Mouse (Mus musculus): Measurements from ENCODE around the gene Irak3.

The Irak3 gene

DNA sequence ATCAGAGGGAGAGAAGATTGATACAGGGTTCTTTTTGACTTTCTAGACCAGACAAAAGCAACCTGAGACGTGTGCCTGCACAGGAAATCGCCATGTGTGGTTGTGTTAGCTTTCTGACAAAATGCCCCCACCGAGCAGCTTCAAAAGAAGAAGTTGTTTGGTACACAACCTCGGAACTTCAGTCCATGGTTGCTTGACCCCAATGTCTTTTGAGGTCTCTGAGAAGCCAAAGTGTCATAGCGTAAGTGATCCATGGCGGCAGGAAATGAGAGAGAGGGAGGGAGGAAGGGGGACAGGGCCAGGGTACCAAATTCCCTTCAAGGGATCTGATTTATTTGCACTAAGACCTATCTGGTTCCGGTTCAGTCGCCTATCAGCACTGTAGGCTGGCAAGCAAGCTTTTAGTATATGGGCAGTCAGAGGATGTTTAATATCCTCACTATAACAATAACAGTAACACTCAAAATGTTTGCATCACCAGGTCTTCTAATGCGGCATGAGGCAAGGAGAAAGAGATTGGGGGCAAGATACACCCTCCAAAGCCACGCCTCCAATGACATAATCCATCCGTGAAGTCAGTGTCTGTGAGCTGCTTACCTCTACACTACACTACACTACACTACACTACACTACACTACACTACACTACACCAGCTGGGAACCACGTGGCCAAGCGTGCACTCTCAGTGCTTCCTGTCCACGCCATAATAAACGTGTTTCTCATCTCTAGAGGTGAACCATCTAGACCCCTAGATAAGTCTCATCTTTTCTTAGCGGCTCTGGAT lies 729 bp upstream of the Irak3 start:
- DNase-seq, result no peak

DNA sequence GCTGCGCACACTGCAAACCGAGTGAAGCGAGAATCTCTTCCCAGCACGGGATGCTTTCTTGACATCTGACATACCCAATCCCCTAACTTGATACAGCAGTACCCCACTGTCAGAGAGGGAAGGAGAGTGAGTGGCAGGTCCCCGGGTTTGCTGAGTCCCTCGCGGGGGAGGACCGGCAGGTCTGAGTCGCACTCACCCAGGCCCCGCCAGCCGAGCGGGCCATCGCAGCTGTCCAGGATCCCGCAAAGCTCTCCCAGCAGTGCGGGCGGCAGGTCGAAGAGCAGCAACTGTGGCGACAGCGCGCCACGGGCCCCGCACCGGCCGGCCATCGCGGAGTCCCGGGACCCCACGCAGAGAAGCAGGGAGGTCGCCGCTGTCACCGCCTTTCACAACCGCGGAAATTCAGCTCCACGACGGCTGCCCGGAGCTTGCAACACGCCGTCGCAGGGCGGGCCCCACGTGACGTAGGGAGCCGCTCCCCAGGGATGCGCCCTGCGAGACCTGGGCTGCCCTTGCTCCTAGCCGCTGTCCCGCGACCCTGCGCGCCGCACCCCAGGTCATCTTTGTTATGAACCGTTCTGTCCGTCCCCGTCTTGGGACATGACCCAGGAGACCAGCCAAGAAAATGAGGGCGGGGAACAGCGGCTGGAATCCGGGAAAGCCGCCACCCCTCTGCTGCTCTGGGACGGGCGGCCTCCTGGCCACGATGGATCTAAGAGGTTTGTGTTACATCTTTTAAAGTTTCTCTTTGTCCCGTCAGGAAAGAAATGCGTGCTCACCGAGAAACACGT lies 604 bp downstream of the Irak3 start, which contains the start of gene Tmbim4:
Gene Tmbim4, plus strand, starts transcription at position 460 of the 791 bp plus-strand sequence.
- peak; percentile 64 to 66 for DNase-seq

DNA sequence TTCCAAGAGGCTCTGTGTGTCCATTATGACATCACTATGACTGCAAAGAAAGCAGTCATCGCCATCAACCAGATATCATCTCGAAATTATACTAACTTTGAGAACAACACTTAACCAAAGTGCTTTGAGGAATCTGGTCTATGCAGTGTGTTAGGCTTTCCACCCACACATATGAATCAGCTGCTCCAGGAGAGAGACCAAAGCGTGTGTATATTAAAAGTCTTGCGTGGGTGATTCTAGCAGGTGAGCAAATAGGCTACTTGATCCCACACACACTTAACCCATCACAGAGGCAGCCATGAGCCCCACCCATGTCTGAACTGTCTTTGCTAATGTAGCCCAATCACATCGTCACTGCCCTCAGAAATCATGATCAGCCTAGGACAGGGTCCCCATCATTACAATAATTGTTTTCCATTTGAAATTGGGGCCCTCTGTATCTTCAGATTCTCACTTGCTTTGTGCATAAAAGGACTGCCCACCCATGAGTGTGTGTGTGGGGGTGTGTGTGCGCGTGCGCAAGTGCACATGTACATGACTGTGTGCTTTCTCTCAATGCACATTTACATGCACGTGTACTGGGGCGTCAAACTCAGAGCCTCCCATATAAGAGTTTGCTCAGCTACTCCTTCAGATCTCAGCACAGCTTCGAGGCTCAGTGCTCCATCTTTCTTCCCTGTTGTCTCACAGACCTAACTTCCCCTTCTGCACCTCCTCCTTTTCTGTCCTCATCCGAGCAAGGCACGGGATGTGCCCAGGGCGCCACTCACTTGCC lies 4.7 kb downstream of the Irak3 start:
- no peak for DNase-seq

DNA sequence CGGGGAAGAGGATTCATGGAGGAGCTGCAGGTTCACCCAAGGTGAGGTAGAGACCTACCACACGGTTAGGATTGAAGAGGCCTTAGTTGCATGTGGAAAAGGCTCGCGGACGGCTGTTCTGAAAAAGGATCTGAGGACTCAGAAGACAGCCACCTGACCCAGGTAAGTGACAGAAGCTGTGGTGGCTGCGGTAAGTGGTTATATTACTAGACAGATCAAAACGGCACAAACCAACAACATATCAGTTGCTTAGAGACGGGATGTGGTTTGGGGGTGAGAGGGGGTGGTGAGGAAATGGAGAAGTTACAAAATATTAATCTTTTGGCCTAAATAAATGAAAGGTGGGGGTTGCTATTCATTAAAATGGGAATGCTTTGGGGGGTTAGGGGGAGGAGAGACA lies 8.7 kb downstream of the Irak3 start:
- no peak for DNase-seq

DNA sequence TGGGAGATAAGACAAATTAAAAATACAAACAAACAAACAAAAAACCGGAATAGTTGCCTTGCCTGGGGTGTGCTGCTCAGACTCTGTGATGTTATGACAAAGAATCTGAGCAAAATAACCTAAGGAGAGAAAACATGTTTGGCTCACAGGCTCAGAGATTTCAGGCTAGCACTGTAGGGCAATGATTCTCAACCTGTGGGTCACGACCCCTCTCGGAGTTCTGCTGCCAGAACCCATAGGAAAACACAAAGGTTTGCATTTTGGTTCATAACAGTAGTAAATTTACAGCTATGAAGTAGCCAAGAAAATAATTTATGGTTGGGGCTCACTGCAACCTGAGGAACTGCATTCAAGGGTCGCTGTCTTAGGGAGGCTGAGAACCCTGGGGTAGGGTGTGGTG lies 9.7 kb downstream of the Irak3 start:
- DNase-seq, result no peak

DNA sequence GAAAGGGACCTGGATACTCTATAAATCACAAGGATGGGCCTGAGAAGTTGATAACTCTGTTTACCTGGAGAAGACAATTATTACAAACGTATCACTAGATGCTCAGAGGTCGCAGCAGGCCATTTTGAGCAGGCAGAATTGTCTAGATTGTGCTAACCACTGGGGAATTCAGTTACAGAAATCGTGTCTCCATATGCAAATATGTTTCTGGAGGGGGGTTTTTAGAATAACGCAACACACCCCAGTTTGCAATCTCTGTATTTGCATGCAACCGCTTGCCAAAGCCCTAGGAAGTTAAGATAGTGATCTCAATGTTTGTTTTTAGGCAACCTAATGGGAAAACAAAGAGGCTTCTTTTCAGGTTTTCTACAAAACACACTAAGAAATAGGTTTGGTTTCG lies 10.8 kb downstream of the Irak3 start:
- no peak for DNase-seq

DNA sequence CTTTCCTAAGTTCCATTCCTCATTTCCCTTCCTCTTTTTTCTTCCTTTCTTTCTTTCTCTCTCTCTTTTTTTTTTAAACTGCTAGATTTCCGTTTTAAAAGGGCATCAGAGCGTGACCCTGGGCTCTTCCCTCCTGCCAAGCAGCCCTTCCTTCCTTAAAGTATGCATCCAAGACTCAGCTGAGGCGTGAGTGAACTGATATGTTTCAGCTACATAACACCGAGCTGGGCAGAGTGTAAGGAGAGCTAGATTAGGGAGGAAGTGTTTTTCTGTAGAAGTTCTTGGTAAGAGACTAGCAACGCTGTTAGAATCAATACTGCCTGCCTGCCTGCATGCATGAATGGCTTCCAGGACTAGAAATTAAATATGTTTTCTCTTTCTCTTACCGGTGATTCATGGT lies 12.1 kb downstream of the Irak3 start:
- no peak for DNase-seq

DNA sequence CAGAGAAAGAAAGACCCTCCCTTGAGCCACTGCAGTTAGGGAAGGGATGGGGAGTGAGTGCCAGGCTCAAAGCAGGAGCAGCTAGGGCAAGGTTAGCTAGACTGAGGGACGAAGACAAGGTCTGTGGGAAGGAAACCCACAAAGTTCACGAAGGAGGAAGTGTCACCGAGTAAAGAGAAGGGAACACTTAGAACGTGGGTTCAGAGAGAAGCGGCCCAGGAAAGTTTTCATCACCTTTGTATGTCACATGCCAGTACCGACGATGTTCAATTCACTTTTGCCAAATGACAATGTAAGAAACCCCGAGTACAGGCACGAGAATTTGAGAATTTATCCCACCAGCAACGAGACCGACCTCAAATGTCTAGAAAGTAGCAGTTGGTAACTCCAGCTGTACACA lies 12.7 kb downstream of the Irak3 start:
- DNase-seq, result no peak

DNA sequence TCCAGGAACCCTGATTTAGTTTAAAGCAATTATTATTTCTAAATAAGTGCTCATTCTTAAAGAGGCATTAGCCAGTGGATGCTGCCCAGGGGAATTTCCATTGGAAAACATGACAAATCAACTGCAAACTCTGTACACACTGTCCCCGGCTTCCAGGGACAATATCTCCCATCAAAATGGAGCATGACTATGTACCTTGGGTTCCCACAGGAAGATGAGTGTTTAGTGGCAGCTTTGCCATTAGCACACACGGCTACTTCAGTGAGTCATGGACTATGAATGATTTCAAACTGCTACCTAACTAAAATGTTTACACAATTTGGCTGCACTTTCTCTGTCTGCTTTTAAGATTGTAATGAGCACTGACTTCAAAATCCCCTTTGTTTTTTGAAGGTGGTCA lies 13.4 kb downstream of the Irak3 start:
- no peak for DNase-seq

DNA sequence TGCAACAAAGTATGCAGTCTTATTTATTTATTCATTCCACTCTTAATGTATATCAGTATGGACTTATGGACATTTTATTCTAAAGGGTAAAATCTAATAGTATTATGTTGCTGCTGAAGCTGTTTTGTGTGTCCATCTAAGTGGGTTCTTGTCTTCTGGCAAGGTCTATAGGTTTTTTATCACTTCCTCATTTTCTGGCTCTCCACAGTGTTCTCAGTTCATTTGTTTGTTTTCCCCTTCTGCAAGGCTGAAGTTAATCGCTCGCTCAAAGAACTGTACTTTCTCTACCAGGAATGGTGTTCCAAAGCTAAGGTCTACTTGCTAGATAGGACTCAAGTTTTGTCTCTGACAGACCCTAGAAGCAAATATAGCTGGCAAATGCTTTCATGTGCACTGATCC lies 18.6 kb downstream of the Irak3 start:
- no peak for DNase-seq

DNA sequence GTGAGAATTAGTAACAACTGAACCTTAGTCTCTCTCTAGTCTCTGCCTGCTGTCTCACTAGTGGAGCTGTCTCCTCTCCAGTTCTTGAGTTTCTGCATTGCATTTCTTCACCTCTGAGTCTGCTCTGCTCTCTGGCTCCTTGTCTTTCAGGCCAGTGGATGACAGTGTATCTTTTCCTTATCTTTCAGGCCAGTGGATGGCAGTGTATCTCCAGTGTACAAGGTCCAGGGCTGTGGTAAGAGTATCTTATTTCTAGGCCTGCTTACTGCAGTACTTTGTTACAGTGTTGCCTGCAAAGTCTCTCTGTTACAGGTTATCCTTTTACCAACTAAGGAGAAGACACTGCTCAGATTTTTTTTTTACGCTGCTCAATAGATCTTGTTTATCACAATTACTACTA lies 19.0 kb downstream of the Irak3 start:
- DNase-seq, result peak; percentile 40 to 43

DNA sequence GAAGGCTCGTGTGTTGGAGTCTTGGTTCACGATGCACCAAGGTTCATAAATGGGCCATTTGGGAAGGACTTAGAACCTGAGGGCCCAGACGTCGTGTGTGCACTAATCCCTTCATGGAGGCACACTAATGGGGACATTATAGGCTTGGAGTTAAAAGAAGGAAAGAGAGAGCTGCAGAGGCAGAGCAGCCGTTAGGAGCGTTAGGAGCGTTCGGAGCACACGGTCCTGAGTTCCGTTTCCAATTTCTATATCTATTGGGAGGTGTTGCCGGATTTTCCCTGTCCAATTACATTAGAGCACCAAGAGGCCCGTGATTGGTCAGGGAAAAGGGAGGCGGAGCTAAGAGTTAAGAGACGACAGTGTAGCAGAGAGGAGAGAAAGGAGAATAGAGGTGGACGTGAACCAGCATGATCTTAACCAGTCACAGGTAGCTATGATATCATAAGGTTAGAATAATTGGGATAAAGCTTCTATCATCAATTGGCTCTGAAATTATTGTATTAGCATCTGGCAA lies 27.7 kb downstream of the Irak3 start:
- no peak for DNase-seq

DNA sequence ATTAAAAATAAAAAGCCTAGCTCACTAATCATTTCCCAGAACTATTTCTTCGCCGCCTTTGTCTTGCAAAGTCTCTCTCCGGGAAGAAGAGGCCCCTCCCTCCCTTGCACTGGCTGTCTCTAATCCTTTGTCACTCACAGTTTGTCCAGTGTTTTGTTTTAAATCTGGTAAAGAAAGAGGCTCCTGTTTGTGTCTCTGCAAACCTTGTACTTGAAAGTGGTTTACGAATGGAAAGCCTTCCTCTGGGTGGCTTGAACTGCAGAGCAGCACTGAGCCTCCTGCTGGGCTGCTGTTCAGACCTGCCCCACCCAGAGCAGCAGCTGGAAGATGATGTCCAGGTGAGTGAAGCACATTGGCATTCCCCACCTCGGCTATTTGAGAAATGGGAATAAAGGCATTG lies 30.6 kb downstream of the Irak3 start:
- DNase-seq, result no peak

DNA sequence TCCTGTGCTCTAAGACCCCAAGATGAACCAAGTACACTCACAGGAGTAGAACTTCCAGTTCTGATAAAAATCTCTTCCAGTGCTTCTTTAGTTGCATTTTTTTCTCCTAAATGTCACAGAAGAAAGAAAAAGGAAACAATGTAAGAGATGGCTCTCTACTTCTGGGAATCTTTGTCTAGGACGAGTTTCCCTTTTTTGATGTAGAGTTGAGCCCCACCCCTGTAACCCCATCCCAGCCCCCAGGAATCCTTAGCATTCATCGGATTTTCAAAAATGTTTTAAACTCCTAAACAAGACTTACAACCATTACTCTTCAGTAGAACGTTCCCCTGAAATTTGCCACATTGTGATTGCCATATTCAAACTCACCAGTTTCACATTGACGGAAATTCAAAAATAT lies 31.7 kb downstream of the Irak3 start:
- DNase-seq, result no peak

DNA sequence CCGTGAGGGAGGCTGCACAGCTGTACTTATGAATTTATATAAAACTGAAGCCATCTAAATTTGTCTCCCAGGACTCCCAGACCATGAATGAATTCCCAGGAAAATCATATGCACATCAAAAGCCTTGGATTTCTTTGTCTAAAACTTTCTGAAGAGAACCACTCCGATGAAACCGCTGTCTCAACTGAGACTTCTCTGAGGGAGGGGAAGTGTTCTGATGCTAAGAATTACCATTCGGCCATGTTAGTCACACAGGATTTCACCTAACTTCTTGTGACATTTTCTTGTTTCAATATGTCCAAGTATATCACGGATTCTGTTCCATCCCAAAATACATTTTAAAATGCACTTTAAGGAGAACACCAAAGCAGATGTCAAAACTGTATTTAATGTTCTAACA lies 32.1 kb downstream of the Irak3 start:
- no peak for DNase-seq

DNA sequence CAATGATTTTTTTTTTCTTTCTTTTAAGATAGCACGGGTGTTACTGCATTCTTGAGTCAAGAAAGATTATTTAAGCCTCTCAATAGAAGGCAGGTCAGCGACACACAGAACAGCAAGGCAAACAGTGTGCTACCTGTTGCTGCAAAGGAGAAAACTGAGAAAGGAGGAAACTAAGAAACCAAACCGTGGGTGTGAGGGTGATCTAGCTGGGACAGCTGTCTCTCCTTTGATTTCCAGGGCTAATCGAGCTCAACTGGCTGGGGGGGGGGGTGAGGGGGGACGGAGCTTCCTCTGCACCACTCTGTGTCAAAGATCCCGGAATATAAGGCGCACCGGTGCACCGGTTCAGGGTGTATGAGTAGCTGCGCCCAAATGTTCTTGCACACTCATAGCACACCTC lies 32.9 kb downstream of the Irak3 start:
- no peak for DNase-seq

DNA sequence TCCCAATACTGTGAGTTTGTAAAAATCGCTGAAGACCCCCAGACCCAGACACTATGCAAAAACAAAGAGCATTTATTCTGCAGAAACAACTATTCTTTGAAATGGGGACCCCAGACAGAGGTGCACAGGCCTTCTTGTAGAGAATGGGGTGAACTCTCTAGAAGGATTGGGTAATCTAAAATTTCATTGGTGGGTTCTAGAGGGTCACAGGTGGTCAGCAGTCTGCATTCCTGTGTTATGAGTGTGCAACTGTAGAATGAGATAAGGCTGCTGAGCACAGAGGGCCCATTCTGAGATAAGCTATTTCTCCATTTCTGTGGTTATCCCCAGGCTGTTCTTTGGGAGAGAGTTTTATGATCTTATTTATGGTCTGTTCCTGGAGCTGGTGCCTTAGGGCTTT lies 33.9 kb downstream of the Irak3 start:
- DNase-seq, result no peak

DNA sequence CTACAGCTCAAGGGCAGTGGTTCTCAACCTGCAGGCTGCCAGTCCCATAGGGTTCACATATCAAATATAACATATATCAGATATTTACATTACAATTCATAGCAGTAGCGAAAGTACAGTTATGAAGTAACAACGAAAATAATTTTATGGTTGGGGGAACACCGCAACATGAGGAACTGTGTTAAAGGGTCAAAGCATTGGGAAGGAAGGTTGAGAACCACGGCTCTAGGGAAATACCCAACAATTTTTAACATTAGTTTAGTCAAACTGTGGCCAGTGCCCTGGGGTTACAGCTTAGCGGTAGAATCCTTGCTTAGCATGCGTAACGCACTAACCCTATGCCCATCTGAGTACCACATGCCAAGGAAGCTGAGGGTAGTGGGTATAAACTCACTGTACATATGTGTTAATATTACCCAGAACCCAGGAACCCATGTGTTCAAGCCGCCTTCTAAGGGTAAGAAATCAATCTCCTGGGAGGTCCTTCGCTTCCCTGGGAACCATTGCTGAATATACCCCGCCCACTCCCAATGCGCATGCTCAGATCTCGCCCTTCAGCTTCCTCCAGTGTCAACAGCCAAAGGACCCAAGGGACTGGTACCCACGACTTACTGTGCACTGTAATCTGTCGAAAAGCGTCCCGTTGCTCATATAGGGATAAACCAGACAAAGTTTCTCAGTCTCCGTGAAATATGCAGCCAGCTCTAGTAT lies 36.0 kb downstream of the Irak3 start:
- no peak for DNase-seq

DNA sequence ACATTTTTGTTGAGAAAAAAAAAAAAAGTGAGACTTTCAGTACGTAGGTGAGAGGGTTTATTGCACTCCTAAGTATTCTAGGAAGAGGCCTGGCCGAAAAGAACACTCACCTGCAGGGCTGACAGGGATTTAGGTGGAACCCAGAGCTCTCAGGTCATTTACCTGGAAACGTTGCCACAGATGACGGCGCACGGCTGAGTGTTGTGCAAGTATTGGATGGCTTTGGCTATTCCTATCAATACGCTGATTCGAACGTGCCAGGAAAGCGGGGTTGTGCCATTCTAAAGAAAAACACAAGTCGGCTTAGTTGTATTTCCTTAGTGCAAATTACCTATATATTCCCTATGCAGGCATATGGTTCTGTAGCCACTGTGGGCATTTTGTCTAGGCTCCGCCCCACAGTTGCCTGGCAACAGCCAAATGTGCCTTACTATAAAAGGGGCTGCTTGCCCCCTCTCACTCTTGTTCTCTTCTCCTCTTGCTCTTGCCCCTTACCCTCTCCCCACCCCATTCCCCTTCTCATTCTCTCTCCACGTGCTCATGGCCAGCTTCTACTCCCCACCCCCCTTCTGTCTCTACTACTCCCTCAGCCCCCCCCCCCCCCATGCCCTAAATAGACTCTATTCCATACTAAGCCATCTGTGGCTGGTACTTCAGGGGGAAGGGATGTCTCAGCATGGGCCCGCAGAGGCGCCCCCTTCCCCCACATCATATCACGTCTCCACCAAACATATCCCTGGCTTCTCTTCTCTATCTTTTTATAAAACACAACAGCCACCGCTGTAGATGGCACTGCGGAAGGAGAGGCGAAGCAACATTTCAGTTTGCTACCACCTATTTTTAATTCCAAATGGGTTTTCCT lies 36.8 kb downstream of the Irak3 start:
- no peak for DNase-seq

DNA sequence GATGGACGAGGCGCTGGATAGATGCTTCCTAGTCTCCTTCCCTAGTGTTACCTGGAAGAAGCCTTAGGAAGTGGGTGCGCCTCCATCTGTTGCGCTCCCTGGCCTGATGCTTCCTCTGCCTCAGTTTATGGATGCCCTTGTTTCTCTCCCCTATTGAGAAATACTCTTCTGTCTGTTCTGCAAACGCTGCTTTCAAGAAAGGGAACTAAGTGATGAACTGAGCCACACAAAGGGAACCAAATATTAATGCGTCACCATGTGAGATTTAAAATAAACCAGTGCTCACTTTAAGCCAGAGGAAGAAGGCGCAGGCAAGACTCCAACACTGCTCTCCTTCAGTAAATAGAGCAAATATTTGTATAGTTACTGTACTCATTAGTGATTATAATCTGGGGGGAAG lies 38.4 kb downstream of the Irak3 start:
- no peak for DNase-seq

DNA sequence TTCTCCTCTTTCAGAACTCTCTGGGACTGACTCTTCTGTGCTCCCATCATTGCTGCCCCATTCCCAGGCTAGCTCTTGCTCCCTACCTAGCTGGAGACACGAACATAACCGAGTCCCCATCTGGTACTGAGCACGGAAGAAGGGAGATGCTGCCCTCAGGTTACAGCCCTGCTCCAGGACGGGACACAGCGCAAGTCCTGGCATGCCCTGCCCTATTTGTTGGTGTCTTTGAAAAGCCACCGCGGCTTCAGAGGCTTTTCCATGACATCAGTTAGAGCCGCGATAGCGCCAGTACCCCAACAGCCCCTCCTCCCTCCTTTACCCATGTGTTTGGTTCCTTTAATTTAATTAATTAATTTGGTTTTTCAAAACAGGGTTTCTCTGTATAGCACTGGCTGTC lies 39.1 kb downstream of the Irak3 start:
- no peak for DNase-seq

DNA sequence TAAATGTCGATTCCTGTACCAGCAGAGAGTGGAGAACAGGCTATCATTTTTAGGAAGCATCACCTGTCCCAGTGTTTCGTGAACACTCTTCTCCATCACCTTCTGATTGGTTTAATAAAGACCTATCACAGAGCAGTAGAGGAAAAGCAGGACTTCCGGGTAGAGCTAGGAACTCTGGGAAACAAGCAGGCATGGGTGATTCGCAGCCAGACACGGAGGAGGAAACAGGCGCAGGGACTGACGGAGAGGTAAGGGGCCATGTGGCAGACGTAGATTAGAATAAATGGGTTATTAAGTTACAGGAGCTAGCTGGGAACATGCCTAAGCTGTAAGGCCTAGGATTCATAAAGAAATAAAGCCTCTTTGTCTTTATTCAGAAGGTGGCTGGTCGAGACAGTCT lies 41.4 kb downstream of the Irak3 start:
- DNase-seq, result no peak
